Mouse (Mus musculus): Measurements from ENCODE around the gene Mob3a.
"Not testable (repeated sequence)": the region's sequence is repeated elsewhere in the genome, so short reads cannot be mapped to it uniquely, and the experiment has no call there.

Mob3a gene

GRCm38 (mm10) chr10:80663485-80664196, 38.1 kb downstream of the Mob3a start:
- DNase-seq (ENCODE audit: extremely low spot score, low spot score): no peak

DNA sequence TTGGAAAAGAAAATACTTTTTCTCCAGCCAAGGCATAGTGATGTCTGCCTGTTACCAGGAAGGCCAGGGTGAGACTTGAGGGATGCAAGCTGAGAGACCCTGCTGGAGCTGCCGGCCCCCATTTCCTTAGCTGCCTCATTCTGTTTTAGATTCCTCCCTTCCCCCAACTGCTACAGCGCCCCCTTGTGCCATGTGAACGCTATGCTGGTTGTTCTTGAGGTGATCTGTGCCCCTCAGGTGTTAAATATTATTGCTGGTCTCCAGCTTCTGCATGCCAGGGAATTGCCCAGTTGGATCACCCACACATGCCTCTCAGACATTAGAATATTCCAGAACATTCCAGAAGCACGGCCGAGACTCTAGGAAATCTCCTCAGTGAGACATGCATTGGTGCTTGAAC, 40.6 kb downstream of the Mob3a start:
- DNase-seq (ENCODE audit: extremely low spot score, low spot score): peak; percentile 43

GRCm38 (mm10) chr10:80659213-80659612, 42.6 kb downstream of the Mob3a start:
- peak; percentile 80 for DNase-seq (ENCODE audit: extremely low spot score, low spot score)

DNA sequence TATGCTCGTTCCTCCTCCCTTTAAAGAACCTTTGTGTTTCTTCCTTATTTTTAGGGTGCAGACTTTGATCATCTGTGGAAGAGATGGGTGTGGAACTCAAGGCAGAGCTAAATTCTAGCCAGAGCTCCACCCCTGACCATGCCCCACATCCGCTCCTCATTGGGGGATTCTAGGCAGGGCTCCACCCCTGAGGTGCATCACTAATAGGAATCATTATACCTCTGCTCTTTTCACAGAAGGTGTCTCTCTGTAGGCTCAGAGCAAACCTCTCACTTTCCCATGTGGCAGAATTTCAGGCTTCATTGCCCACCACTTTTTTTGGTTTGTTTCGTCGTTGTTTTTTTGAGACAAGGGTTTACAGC, 43.0 kb downstream of the Mob3a start:
- DNase-seq (ENCODE audit: extremely low spot score, low spot score): no peak

- no peak for DNase-seq (ENCODE audit: extremely low spot score, low spot score)
Observed at GRCm38 (mm10) chr10:80658194-80658840, 43.5 kb downstream of the Mob3a start.

DNA sequence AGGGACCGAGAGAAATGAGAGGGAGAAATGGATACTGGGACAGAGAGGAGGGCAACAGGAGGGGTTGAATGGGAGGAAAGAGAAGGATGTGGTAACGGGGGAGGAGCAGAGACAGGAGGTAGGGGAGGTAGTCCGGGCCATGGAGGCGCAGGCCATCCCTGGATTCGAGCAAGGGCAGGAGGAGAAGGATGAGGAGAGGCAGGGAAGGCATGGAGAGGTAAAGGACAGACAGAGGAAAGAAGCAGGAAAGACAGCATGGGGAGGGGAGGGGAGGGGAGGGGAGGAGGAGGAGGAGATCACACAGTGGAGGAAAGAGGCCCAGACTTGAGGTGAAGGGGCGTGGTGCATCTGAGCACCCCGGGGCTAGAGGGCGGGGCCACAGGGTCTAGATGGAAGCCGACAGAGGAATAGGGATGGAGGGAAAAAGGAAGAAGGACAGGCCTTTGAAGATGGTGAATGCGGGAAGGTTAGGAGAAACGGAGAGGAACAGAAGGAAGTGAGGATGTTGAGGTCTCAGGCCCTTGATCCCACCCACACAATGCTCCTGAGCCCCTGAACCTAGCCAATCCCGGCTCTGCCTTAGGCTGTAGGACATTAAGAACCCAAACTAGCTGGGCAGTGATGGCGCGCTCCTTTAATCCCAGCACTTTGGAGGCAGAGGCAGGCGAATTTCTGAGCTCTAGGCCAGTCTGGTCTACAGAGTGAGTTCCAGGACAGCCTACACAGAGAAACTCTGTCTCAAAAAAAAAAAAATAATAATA, 44.7 kb downstream of the Mob3a start, which contains the start of gene Btbd2:
Gene Btbd2, minus strand, starts transcription at position 209 of the 761 bp plus-strand sequence.
- DNase-seq (ENCODE audit: extremely low spot score, low spot score): no peak

GRCm38 (mm10) chr10:80656130-80656862, 45.5 kb downstream of the Mob3a start:
- peak; percentile 99 for DNase-seq (ENCODE audit: extremely low spot score, low spot score)

- no peak for DNase-seq (ENCODE audit: extremely low spot score, low spot score)
Observed at GRCm38 (mm10) chr10:80655406-80656129, 46.2 kb downstream of the Mob3a start.

GRCm38 (mm10) chr10:80654866-80655265, 46.9 kb downstream of the Mob3a start:
- DNase-seq (ENCODE audit: extremely low spot score, low spot score): no peak

DNA sequence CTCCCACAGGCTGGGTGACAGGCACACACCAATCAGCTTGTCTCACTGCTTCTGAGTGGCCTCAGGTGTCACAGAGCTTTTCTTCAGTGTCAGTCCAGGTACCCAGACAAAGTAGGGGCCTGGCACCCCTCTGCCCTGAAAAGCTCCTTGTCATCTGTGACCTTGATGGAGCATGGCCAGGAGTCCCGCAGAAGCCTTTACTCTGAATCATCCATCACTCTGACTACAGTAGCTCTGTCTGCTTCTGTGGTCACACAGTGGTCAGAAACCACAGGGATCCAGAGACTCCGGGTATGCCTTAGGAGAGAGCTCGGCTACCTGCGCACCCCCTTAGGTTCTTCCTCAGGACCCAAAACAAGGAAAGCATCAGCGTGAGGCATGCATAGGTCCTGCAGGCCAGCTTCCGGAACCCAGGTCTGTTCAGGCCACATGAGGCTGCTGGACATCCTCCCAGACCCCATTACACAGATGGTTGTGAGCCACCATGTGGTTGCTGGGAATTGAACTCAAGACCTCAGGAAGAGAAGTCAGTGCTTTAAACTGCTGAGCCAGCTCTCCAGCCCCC, 48.5 kb downstream of the Mob3a start:
- DNase-seq (ENCODE audit: extremely low spot score, low spot score): no peak

- no peak for DNase-seq (ENCODE audit: extremely low spot score, low spot score)
Observed at GRCm38 (mm10) chr10:80650392-80650791, 51.4 kb downstream of the Mob3a start.

DNA sequence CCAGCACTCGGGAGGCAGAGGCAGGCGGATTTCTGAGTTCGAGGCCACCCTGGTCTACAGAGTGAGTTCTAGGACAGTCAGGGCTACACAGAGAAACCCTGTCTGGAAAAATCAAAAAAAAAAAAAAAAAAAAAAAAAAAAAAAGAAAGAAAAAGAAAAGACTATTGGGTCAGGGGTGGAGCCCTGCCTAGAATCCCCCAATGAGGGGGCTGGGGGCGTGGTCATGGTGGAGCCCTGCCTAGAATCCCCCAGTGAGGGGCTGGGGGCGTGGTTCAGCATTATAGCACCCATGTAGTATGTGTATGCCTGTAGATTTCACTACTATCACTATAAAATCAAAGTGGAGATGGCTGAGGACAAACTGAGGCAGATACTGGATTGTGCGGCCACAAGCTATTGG, 51.9 kb downstream of the Mob3a start:
- not testable (repeated sequence) for DNase-seq (ENCODE audit: extremely low spot score, low spot score)

- no peak for DNase-seq (ENCODE audit: extremely low spot score, low spot score)
Observed at GRCm38 (mm10) chr10:80646936-80647335, 54.8 kb downstream of the Mob3a start.

- no peak for DNase-seq (ENCODE audit: extremely low spot score, low spot score)
Observed at GRCm38 (mm10) chr10:80635345-80635744, 66.4 kb downstream of the Mob3a start.

Data from neural tube, embryonic 10.5 days (tissue).